Mouse (Mus musculus) ovary, adult 2 months (tissue): ENCODE data around the gene Gabrp. TPM values are rescaled to one million over a fixed set of nuclear protein-coding genes. Genes with fewer than 3 reads are reported as not detected.

Source experiments
- polyA plus RNA-seq: library from polyadenylated mRNA; depleted of rRNA; stranded (reverse); fragments of >200 nt; gene quantifications from 2 replicates; pipeline ENCODE4 v1.2.3, GENCODE M21; 2012; rRNA removed

Gabrp gene
- 4.8 and 9.9 TPM in 2 replicates for polyA plus RNA-seq

GRCm38 (mm10) chr11:33578859-33579258 is at the start of gene Gabrp:
Gabrp (minus strand) TSS chr11:33578959.

GRCm38 (mm10) chr11:33598986-33599385 is 20.2 kb upstream of the Gabrp start, which contains the start of gene D130052B06Rik:
D130052B06Rik (plus strand) TSS chr11:33599302.

DNA sequence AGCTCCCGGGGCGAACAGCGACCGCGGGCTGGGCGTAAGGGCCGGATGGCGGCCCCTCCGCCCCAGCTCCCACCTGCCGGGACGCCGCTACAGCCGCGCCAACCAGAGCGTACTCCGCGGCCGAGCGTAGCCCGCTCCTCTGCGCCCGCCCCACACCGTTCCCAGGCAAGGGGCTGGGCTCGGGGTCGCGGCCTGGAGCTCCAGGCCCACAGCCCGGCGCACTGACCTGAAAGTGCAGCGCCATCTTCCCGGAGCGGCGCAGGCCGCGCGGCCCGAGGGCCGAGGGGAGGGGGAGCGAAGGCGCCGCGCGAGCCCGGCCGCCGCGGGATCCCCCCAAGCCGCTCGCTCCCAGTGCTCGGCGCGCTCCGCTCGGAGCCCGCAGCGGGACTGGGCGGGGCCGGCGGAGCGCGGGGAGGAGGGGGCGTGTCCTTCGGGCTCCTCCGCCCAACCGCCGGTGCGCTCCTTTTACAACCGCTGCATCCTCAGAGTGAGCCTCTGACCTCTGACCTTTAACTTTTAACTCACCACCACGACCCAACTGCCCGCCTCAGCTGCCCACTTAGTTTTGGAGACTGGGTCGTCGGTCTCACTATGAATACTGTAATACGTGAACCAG is 65.3 kb downstream of the Gabrp start, which contains the start of gene Ranbp17:
TSS of gene Ranbp17 (minus strand) at position 371 of the 616 bp plus-strand sequence.

Other genes with a start within 250 kb of the Gabrp start
- 1.3 TPM in 2 replicates for gene Ranbp17, start 65.2 kb downstream of the Gabrp start, polyA plus RNA-seq
- not detected in 2 replicates for gene D130052B06Rik, start 20.3 kb upstream of the Gabrp start, polyA plus RNA-seq